Mouse (Mus musculus) lung, postnatal 4 days (tissue): ENCODE measurements around the gene Grid2ip.

ENCODE experiments used
- DNase-seq, 2 experiments: peaks; one replicate each; pipeline ENCODE4 v3.0.0; 2021

Grid2ip gene

GRCm38 (mm10) chr5:143421484-143421883, 64.3 kb downstream of the Grid2ip start:
- DNase-seq, result no peak

- no peak for DNase-seq
Observed at GRCm38 (mm10) chr5:143422990-143423389, 65.9 kb downstream of the Grid2ip start.

- peak; percentile 42 to 77 for DNase-seq
Observed at GRCm38 (mm10) chr5:143423899-143424519, 66.9 kb downstream of the Grid2ip start.

- peak; percentile 53 to 82 for DNase-seq
Observed at GRCm38 (mm10) chr5:143434421-143434820, 77.3 kb downstream of the Grid2ip start.

- no peak for DNase-seq
Observed at GRCm38 (mm10) chr5:143441298-143441697, 84.2 kb downstream of the Grid2ip start.

GRCm38 (mm10) chr5:143441753-143442152, 84.6 kb downstream of the Grid2ip start:
- no peak for DNase-seq
